Comparison of ENCODE assay signal across 13 mouse cellular contexts in genomic region chr12:17069808-17070207, GRCm38 (mm10). TPM values are rescaled to one million over a fixed set of nuclear protein-coding genes. Genes with fewer than 3 reads are reported as not detected.
DNase-seq lines count a peak whose midpoint lies in the region; ATAC-seq and TF ChIP-seq lines count a peak whose summit lies in the region.
"Had no signal": no experiment of that assay in that cellular context is flagged by ENCODE, and none has a peak within 500 bp of the region (broad histone marks: within the 10 kb centered on the region; RNA-seq: fewer than 3 reads in every experiment).

No protein-coding gene starts in this region.

- intact Hi-C loops in heart, adult 2 months (cut with DNase I): no loop called here

- no peak for TF ChIP-seq EP300 in heart, adult 2 months (IDR thresholded peaks at IDR 0.05; ENCODE audit: insufficient read depth, low read depth, low read length)

- peak; percentile 69 for ATAC-seq in frontal cortex, adult (ENCODE audit: low TSS enrichment)
- no peak for ATAC-seq in activated CD4-positive, CD25-positive, alpha-beta regulatory T cell, adult 4 months

- H3K79me2 ChIP-seq in heart, adult 2 months (replicated peaks; ENCODE audit: control insufficient read depth, insufficient read depth, low read length): no peaks in the 10 kb centered on the region

- no peaks in the 10 kb centered on the region for H3K27me3 ChIP-seq in heart, adult 2 months (ENCODE audit: control insufficient read depth, insufficient read depth, low read length)

- H3K36me3 ChIP-seq in heart, adult 2 months (ENCODE audit: control insufficient read depth, insufficient read depth, low read length): no peaks in the 10 kb centered on the region

- no peak overlapping the region for H3K4me3 ChIP-seq in heart, adult 2 months
- no peak overlapping the region for H3K4me3 ChIP-seq in olfactory bulb, adult 2 months (ENCODE audit: insufficient read depth, low read depth, low read length)

- H3K27ac ChIP-seq in heart, adult 2 months: no peak overlapping the region
- 0 out of 2 replicates have a peak overlapping the region, but pooled peaks have one; percentile 48 for H3K27ac ChIP-seq in olfactory bulb, adult 2 months (ENCODE audit: insufficient read depth, low read depth, low read length)
- H3K27ac ChIP-seq: macrophage had no signal

- DNase-seq in heart, adult 11 months: peak; percentile 81
- no peak for DNase-seq in heart, adult 2 months
- peak; percentile 74 to 80 for DNase-seq in layer of hippocampus, postnatal 36 days
- DNase-seq in adipocyte (ENCODE audit: low spot score) (no peak), liver (no peak)
- DNase-seq: adrenal gland, postnatal 10 days; cerebellum, postnatal 36 days; thymus, postnatal 4 days had no signal

- WGBS in heart, adult 2 months: 78% methylated on average over 9 of the region's 9 CpGs
- 18% methylated on average over 9 of the region's 9 CpGs for WGBS in olfactory bulb, adult 2 months

- TF ChIP-seq CTCF in heart, adult 2 months (IDR thresholded peaks at IDR 0.05): no peak
- no peak for TF ChIP-seq CTCF in olfactory bulb, adult 2 months (IDR thresholded peaks at IDR 0.05; ENCODE audit: insufficient read depth, low read depth, low read length)

- TF ChIP-seq POLR2A in heart, adult 2 months (IDR thresholded peaks at IDR 0.05; ENCODE audit: insufficient read depth, low read depth, low read length): no peak
- no peak for TF ChIP-seq POLR2A in olfactory bulb, adult 2 months (IDR thresholded peaks at IDR 0.05; ENCODE audit: insufficient read depth, low read depth, low read length)

- H3K9ac ChIP-seq in heart, adult 2 months (ENCODE audit: low read depth, low read length): no peak overlapping the region

- no peaks in the 10 kb centered on the region for H3K4me1 ChIP-seq in heart, adult 2 months (ENCODE audit: control insufficient read depth, insufficient read depth, low read length)
- peaks cover 11% of the 10 kb centered on the region for H3K4me1 ChIP-seq in olfactory bulb, adult 2 months (ENCODE audit: control insufficient read depth, insufficient read depth, low read length)

RNA-seq across cellular contexts. Expression of gene 2410004P03Rik, which starts 58.3 kb away (rescaled TPM):
- total RNA-seq in heart, adult 2 months (2021): under 1 TPM in 1 of 2 experiments, not detected in 1; 0.14 TPM
- 0.41 and 0.84 TPM in 2 replicates for polyA plus RNA-seq in heart, adult 2 months (2012; rRNA removed)
- under 1 TPM; 0.25 to 0.61 TPM for total RNA-seq in layer of hippocampus, postnatal 36 days (2021)
- not detected in 2 replicates for polyA plus RNA-seq in olfactory bulb, adult 2 months (2012; ENCODE audit: insufficient read depth, insufficient read length, low replicate concordance, missing spikeins)
- under 1 TPM; 0.27 to 0.93 TPM for polyA plus RNA-seq in activated CD4-positive, CD25-positive, alpha-beta regulatory T cell, adult 4 months (2017; shearing (Covaris generic))
- total RNA-seq: gastrocnemius, adult 8-10 months had no signal

Comparison
In these comparisons a context has a peak if more than half of its experiments do, and no peak if none do; other contexts are left out.
1. DNase-seq: peak in heart, adult 11 months (single experiment) and layer of hippocampus, postnatal 36 days (2 of 2); none in heart, adult 2 months (0 of 2), adipocyte (single experiment) and liver (single experiment).